Mouse (Mus musculus): Measurements from ENCODE around the gene Cachd1.

The Cachd1 gene

GRCm38 (mm10) chr4:100915093-100915492 is 138.6 kb downstream of the Cachd1 start:
- in situ Hi-C loops (cut with MboI, MseI), result loop anchor here in 1 of 2 experiments (10.0 kb wide), 1 partner anchor 140 kb away; the partner anchor contains the start of gene Cachd1

GRCm38 (mm10) chr4:100917511-100917910 is 141.0 kb downstream of the Cachd1 start:
- in situ Hi-C loops (cut with MboI, MseI), result loop anchor here in 1 of 2 experiments (10.0 kb wide), 1 partner anchor 143 kb away; the partner anchor contains the start of gene Cachd1

GRCm38 (mm10) chr4:100920413-100920812 is 143.9 kb downstream of the Cachd1 start:
- in situ Hi-C loops (cut with MboI, MseI), result no loop called here

GRCm38 (mm10) chr4:100922816-100923554 is 146.5 kb downstream of the Cachd1 start:
- in situ Hi-C loops (cut with MboI, MseI), result no loop called here

GRCm38 (mm10) chr4:100923598-100923997 is 147.1 kb downstream of the Cachd1 start:
- in situ Hi-C loops (cut with MboI, MseI), result no loop called here

- in situ Hi-C loops (cut with MboI, MseI), result no loop called here
Observed at GRCm38 (mm10) chr4:100924276-100924675, 147.8 kb downstream of the Cachd1 start.

- in situ Hi-C loops (cut with MboI, MseI), result no loop called here
Observed at GRCm38 (mm10) chr4:100925153-100925552, 148.7 kb downstream of the Cachd1 start.

- in situ Hi-C loops (cut with MboI, MseI), result no loop called here
Observed at GRCm38 (mm10) chr4:100926608-100927007, 150.1 kb downstream of the Cachd1 start.

- in situ Hi-C loops (cut with MboI, MseI), result no loop called here
Observed at GRCm38 (mm10) chr4:100927059-100927458, 150.6 kb downstream of the Cachd1 start.

GRCm38 (mm10) chr4:100943689-100944088 is 167.2 kb downstream of the Cachd1 start:
- in situ Hi-C loops (cut with MboI, MseI), result no loop called here

GRCm38 (mm10) chr4:100944276-100944675 is 167.8 kb downstream of the Cachd1 start:
- in situ Hi-C loops (cut with MboI, MseI), result no loop called here

- in situ Hi-C loops (cut with MboI, MseI), result no loop called here
Observed at GRCm38 (mm10) chr4:100945171-100945899, 168.9 kb downstream of the Cachd1 start.

GRCm38 (mm10) chr4:100948494-100949425 is 172.3 kb downstream of the Cachd1 start:
- in situ Hi-C loops (cut with MboI, MseI), result no loop called here

GRCm38 (mm10) chr4:100950316-100950715 is 173.8 kb downstream of the Cachd1 start:
- in situ Hi-C loops (cut with MboI, MseI), result no loop called here

GRCm38 (mm10) chr4:100951876-100952275 is 175.4 kb downstream of the Cachd1 start:
- in situ Hi-C loops (cut with MboI, MseI), result no loop called here

GRCm38 (mm10) chr4:100963341-100963740 is 186.9 kb downstream of the Cachd1 start:
- in situ Hi-C loops (cut with MboI, MseI), result no loop called here

GRCm38 (mm10) chr4:100963796-100964195 is 187.3 kb downstream of the Cachd1 start:
- in situ Hi-C loops (cut with MboI, MseI), result no loop called here

GRCm38 (mm10) chr4:100967703-100968392 is 191.4 kb downstream of the Cachd1 start:
- in situ Hi-C loops (cut with MboI, MseI), result no loop called here

- in situ Hi-C loops (cut with MboI, MseI), result no loop called here
Observed at GRCm38 (mm10) chr4:100973641-100974454, 197.4 kb downstream of the Cachd1 start.

GRCm38 (mm10) chr4:100974455-100975035 is 198.1 kb downstream of the Cachd1 start:
- in situ Hi-C loops (cut with MboI, MseI), result loop anchor here (5.0 to 25.0 kb wide), 2 partner anchors 387 kb away; no protein-coding TSS in a partner anchor

Data from T-helper 17 cell (primary cell).